In genomic region chr2:12300449-12301228, GRCm38 (mm10) we compare ENCODE assay signal across 8 mouse cellular contexts. TPM values are rescaled to one million over a fixed set of nuclear protein-coding genes. Genes with fewer than 3 reads are reported as not detected.
A peak's percentile ranks its signal among the peaks of the same experiment; 100 is the strongest.
DNase-seq lines count a peak whose midpoint lies in the region; ATAC-seq and TF ChIP-seq lines count a peak whose summit lies in the region.

No protein-coding gene starts in this region.

- H3K9me3 ChIP-seq in hindbrain, embryonic 10.5 days = no peaks in the 10 kb centered on the region
- no peaks in the 10 kb centered on the region for H3K9me3 ChIP-seq in liver, embryonic 11.5 days (ENCODE audit: control insufficient read depth, low read length)
- no peaks in the 10 kb centered on the region for H3K9me3 ChIP-seq in stomach, postnatal 0 days (ENCODE audit: control insufficient read depth, low read length)

- TF ChIP-seq POLR2A in testis, adult 2 months (IDR thresholded peaks at IDR 0.05; ENCODE audit: control insufficient read depth, low read depth, low read length) = no peak

- H3K36me3 ChIP-seq in testis, adult 2 months (ENCODE audit: control insufficient read depth, insufficient read depth, low read length) = no peaks in the 10 kb centered on the region
- H3K36me3 ChIP-seq in hindbrain, embryonic 10.5 days = no peaks in the 10 kb centered on the region
- no peaks in the 10 kb centered on the region for H3K36me3 ChIP-seq in liver, embryonic 11.5 days (ENCODE audit: control insufficient read depth, insufficient read depth, low read length)
- H3K36me3 ChIP-seq in stomach, postnatal 0 days (ENCODE audit: control insufficient read depth, insufficient read depth, low read length) = no peaks in the 10 kb centered on the region

- H3K4me3 ChIP-seq in testis, adult 2 months (ENCODE audit: control insufficient read depth, low read depth, low read length) = peak overlapping the region; percentile 66; the same call in 1 of the 2 replicates
- peak overlapping the region; percentile 74 for H3K4me3 ChIP-seq in hindbrain, embryonic 10.5 days
- peak overlapping the region; percentile 68 for H3K4me3 ChIP-seq in liver, embryonic 11.5 days (ENCODE audit: low read depth, low read length)
- peak overlapping the region; percentile 67 for H3K4me3 ChIP-seq in stomach, postnatal 0 days (ENCODE audit: low read depth, low read length)

- TF ChIP-seq EP300 in stomach, postnatal 0 days (optimal IDR thresholded peaks at IDR 0.05) = no peak

- no peak for TF ChIP-seq CTCF in testis, adult 2 months (IDR thresholded peaks at IDR 0.05; ENCODE audit: control insufficient read depth, insufficient read depth, insufficient replicate concordance, low read depth, low read length)
- no peak for TF ChIP-seq CTCF in stomach, postnatal 0 days (IDR thresholded peaks at IDR 0.05; ENCODE audit: low read depth)

- 0 out of 2 replicates have a peak, but pooled peaks have one; percentile 22 for ATAC-seq in liver, embryonic 11.5 days (replicated peaks; ENCODE audit: low FRiP score)
- 0 out of 2 replicates have a peak, but pooled peaks have one; percentile 35 for ATAC-seq in stomach, postnatal 0 days (ENCODE audit: low FRiP score, low TSS enrichment)

- peak overlapping the region; percentile 96 for H3K4me2 ChIP-seq in liver, embryonic 11.5 days
- H3K4me2 ChIP-seq in stomach, postnatal 0 days (replicated peaks; ENCODE audit: low read depth) = peak overlapping the region; percentile 90

- 74% methylated on average over 15 of the region's 15 CpGs for WGBS in hindbrain, embryonic 10.5 days
- 62% methylated on average over 15 of the region's 15 CpGs for WGBS in liver, embryonic 11.5 days
- WGBS in stomach, postnatal 0 days = 49% methylated on average over 15 of the region's 15 CpGs

- no peaks in the 10 kb centered on the region; the same call in 1 of the 2 replicates for H3K27me3 ChIP-seq in testis, adult 2 months (ENCODE audit: control insufficient read depth, insufficient read depth, low read length)
- H3K27me3 ChIP-seq in hindbrain, embryonic 10.5 days (ENCODE audit: insufficient read depth, poor library complexity, severe bottlenecking) = peaks cover 18% of the 10 kb centered on the region
- peaks cover 20% of the 10 kb centered on the region for H3K27me3 ChIP-seq in liver, embryonic 11.5 days (replicated peaks; ENCODE audit: control insufficient read depth, insufficient read depth, low read length)
- H3K27me3 ChIP-seq in stomach, postnatal 0 days (ENCODE audit: control insufficient read depth, insufficient read depth, low read length) = no peaks in the 10 kb centered on the region

- no peak for DNase-seq in testis, postnatal 10 days (ENCODE audit: low spot score)
- DNase-seq in hindbrain, embryonic 10.5 days (ENCODE audit: low spot score) = peak; percentile 11
- DNase-seq in liver, embryonic 11.5 days (ENCODE audit: low spot score) = no peak
- DNase-seq in stomach, postnatal 0 days (ENCODE audit: low spot score) = no peak
- no peak for DNase-seq in yolk sac, embryonic 10.5 days (ENCODE audit: low spot score)
- no peak for DNase-seq in spleen, postnatal 10 days (ENCODE audit: low spot score in 2 of 2)
- DNase-seq in gastrocnemius, adult 8-10 months (ENCODE audit: low spot score in 2 of 2) = no peak

- peaks cover 5% of the 10 kb centered on the region for H3K4me1 ChIP-seq in testis, adult 2 months (ENCODE audit: control insufficient read depth, insufficient read depth, low read length)
- H3K4me1 ChIP-seq in hindbrain, embryonic 10.5 days (replicated peaks) = peaks cover 8% of the 10 kb centered on the region; the same call in 1 of the 2 replicates
- H3K4me1 ChIP-seq in liver, embryonic 11.5 days (replicated peaks; ENCODE audit: control insufficient read depth, insufficient read depth, low read length) = no peaks in the 10 kb centered on the region
- H3K4me1 ChIP-seq in stomach, postnatal 0 days (replicated peaks; ENCODE audit: control insufficient read depth, insufficient read depth) = no peaks in the 10 kb centered on the region

- no peak overlapping the region for H3K27ac ChIP-seq in testis, adult 2 months (ENCODE audit: control insufficient read depth, insufficient read depth, low read depth, low read length)
- H3K27ac ChIP-seq in hindbrain, embryonic 10.5 days = 0 out of 2 replicates have a peak overlapping the region, but pooled peaks have one; percentile 85
- H3K27ac ChIP-seq in liver, embryonic 11.5 days (ENCODE audit: low read depth, low read length) = no peak overlapping the region
- H3K27ac ChIP-seq in stomach, postnatal 0 days (replicated peaks) = no peak overlapping the region

- H3K9ac ChIP-seq in liver, embryonic 11.5 days (ENCODE audit: low read depth, low read length) = no peak overlapping the region; the same call in 1 of the 2 replicates
- H3K9ac ChIP-seq in stomach, postnatal 0 days (ENCODE audit: low read length) = no peak overlapping the region; the same call in 1 of the 2 replicates

RNA-seq across cellular contexts. Expression of gene Itga8, which starts 1.1 kb away (rescaled TPM):
- polyA plus RNA-seq in testis, adult 2 months (2012; rRNA removed) = 0.70 and 1.0 TPM in 2 replicates
- 3.2 and 5.5 TPM in 2 replicates for polyA plus RNA-seq in hindbrain, embryonic 10.5 days (2016; fragmentation: Nextera tagmentation; extraction: Ambion mirVana)
- polyA plus RNA-seq in liver, embryonic 11.5 days (2014; fragmentation: Nextera tagmentation; extraction: Ambion mirVana) = 8.1 and 8.9 TPM in 2 replicates
- polyA plus RNA-seq in stomach, postnatal 0 days (2015; fragmentation: Nextera tagmentation; extraction: Ambion mirVana) = 7.5 and 7.7 TPM in 2 replicates
- total RNA-seq in gastrocnemius, adult 8-10 months (2022) = 1 to 10 TPM in 3 of 4 experiments, under 1 TPM in 1; 0.63 to 2.1 (median 1.4) TPM
